Mouse (Mus musculus) mature B cell (primary cell): ENCODE data around the gene Rcbtb2.

Experiments
- in situ Hi-C: fragments of 300-500 bp; cut with MboI; formaldehyde crosslinking; loops from 2 replicates; pipeline ENCODE4 v1.14.3; 2019

The Rcbtb2 gene

GRCm38 (mm10) chr14:73114952-73115351, 7.9 kb upstream of the Rcbtb2 start:
- in situ Hi-C loops = loop anchor here (25.0 kb wide), 1 partner anchor 122 kb away; the partner anchor contains the start of gene Lpar6

GRCm38 (mm10) chr14:73116301-73116700, 6.5 kb upstream of the Rcbtb2 start:
- in situ Hi-C loops = loop anchor here (25.0 kb wide), 1 partner anchor 121 kb away; the partner anchor contains the start of gene Lpar6

GRCm38 (mm10) chr14:73116938-73117337, 5.9 kb upstream of the Rcbtb2 start:
- in situ Hi-C loops = loop anchor here (25.0 kb wide), 1 partner anchor 120 kb away; the partner anchor contains the start of gene Lpar6

- in situ Hi-C loops = loop anchor here (25.0 kb wide), 1 partner anchor 120 kb away; the partner anchor contains the start of gene Lpar6
Observed at GRCm38 (mm10) chr14:73117411-73118392, 5.1 kb upstream of the Rcbtb2 start.

- in situ Hi-C loops = loop anchor here (25.0 kb wide), 1 partner anchor 119 kb away; the partner anchor contains the start of gene Lpar6
Observed at GRCm38 (mm10) chr14:73118482-73119347, 4.1 kb upstream of the Rcbtb2 start.

- in situ Hi-C loops = loop anchor here (25.0 kb wide), 1 partner anchor 118 kb away; the partner anchor contains the start of gene Lpar6
Observed at GRCm38 (mm10) chr14:73119459-73119858, 3.4 kb upstream of the Rcbtb2 start.

GRCm38 (mm10) chr14:73119966-73120365, 2.9 kb upstream of the Rcbtb2 start:
- in situ Hi-C loops = loop anchor here (25.0 kb wide), 1 partner anchor 117 kb away; the partner anchor contains the start of gene Lpar6

GRCm38 (mm10) chr14:73122211-73122922, 470 bp upstream of the Rcbtb2 start:
- in situ Hi-C loops = loop anchor here (25.0 kb wide), 1 partner anchor 115 kb away; the partner anchor contains the start of gene Lpar6

GRCm38 (mm10) chr14:73123381-73123780, 544 bp downstream of the Rcbtb2 start:
- in situ Hi-C loops = loop anchor here (25.0 kb wide), 1 partner anchor 114 kb away; the partner anchor contains the start of gene Lpar6

GRCm38 (mm10) chr14:73123786-73124185, 949 bp downstream of the Rcbtb2 start:
- in situ Hi-C loops = loop anchor here (25.0 kb wide), 1 partner anchor 114 kb away; the partner anchor contains the start of gene Lpar6

- in situ Hi-C loops = no loop called here
Observed at GRCm38 (mm10) chr14:73130519-73130918, 7.7 kb downstream of the Rcbtb2 start.

GRCm38 (mm10) chr14:73131856-73132410, 9.1 kb downstream of the Rcbtb2 start:
- in situ Hi-C loops = no loop called here

- in situ Hi-C loops = no loop called here
Observed at GRCm38 (mm10) chr14:73132731-73133130, 9.9 kb downstream of the Rcbtb2 start.

- in situ Hi-C loops = no loop called here
Observed at GRCm38 (mm10) chr14:73137234-73137633, 14.4 kb downstream of the Rcbtb2 start.

- in situ Hi-C loops = no loop called here
Observed at GRCm38 (mm10) chr14:73138483-73138882, 15.6 kb downstream of the Rcbtb2 start.

- in situ Hi-C loops = no loop called here
Observed at GRCm38 (mm10) chr14:73139866-73140265, 17.0 kb downstream of the Rcbtb2 start.

GRCm38 (mm10) chr14:73141800-73142199, 19.0 kb downstream of the Rcbtb2 start:
- in situ Hi-C loops = no loop called here

GRCm38 (mm10) chr14:73142421-73142895, 19.6 kb downstream of the Rcbtb2 start:
- in situ Hi-C loops = no loop called here

GRCm38 (mm10) chr14:73142896-73143709, 20.3 kb downstream of the Rcbtb2 start:
- in situ Hi-C loops = no loop called here
